Mouse (Mus musculus) left cerebral cortex, postnatal 4 days (tissue): ENCODE measurements around the gene Ndnf. TPM values are rescaled to one million over a fixed set of nuclear protein-coding genes. Genes with fewer than 3 reads are reported as not detected.

Experiments used
- DNase-seq: peaks from one replicate; pipeline ENCODE4 v3.0.0-alpha.2; 2022
- intact Hi-C: fragments of 180-260 bp; cut with DNase I; formaldehyde crosslinking; loops from one replicate; pipeline ENCODE4 v1.15.1; 2025
- total RNA-seq, 2 experiments: library from RNA; stranded (reverse); gene quantifications; 2 replicates each; pipeline ENCODE4 v1.2.3; 2021

The Ndnf gene
- total RNA-seq, 2 experiments from 2014 or later: 17.9 to 24.6 TPM

GRCm38 (mm10) chr6:65743144-65743870, 71.9 kb downstream of the Ndnf start:
- DNase-seq: no peak
- intact Hi-C loops: no loop called here

GRCm38 (mm10) chr6:65743871-65744202, 72.4 kb downstream of the Ndnf start:
- intact Hi-C loops: no loop called here
- DNase-seq: no peak

- no peak for DNase-seq
- intact Hi-C loops: no loop called here
Measured at GRCm38 (mm10) chr6:65758214-65758613, 86.8 kb downstream of the Ndnf start.

- no peak for DNase-seq
- intact Hi-C loops: no loop called here
Measured at GRCm38 (mm10) chr6:65759174-65759573, 87.8 kb downstream of the Ndnf start.

- DNase-seq: no peak
- intact Hi-C loops: no loop called here
Measured at GRCm38 (mm10) chr6:65760073-65760472, 88.7 kb downstream of the Ndnf start.

Other genes with a start within 250 kb of the Ndnf start
- gene Tnip3, start 146.3 kb upstream of the Ndnf start, total RNA-seq: not detected
- 1 to 10 TPM; 5.0 to 5.1 TPM for gene Prdm5, start 107.4 kb downstream of the Ndnf start, total RNA-seq